Mouse (Mus musculus) ES-Bruce4 (cell line): Measurements from ENCODE around the gene Ephb6.

ENCODE experiments used
- CTCF ChIP-seq: IDR thresholded peaks from one replicate; pipeline ENCODE4 v1.8.1; 2011; ENCODE audit warnings: low read depth, low read length
- EP300 ChIP-seq: IDR thresholded peaks from 2 replicates; pipeline ENCODE4 v1.6.1; 2011; ENCODE audit warnings: low read depth, low read length; ENCODE audit not compliant: insufficient read depth
- POLR2A ChIP-seq: IDR thresholded peaks from one replicate; pipeline ENCODE4 v1.8.1; 2011; ENCODE audit warnings: low read length; ENCODE audit not compliant: insufficient read depth

DNA sequence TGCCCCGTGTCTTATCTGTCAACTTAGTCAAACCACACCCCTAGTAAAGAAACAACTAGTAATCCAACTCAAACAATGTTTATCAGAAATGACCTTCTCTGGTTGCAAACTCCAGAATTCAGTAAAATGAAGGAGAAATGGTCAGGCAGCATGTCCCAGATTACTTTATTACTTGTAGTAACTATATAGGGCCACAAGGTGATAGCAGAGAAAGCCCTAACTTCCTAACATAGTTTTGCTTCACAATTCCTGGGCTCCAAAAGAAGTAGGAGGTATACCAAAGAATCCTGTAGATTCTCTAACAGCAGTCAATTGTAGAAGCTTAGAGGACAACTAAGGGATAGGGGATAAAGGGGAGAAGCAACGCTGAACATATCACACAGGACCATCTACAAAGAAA, 25.5 kb downstream of the Ephb6 start:
- TF ChIP-seq EP300 (no peak), CTCF (no peak), POLR2A (no peak)
